Mouse (Mus musculus): Measurements from ENCODE around the gene Ccdc12.
A peak's percentile ranks its signal among the peaks of the same experiment; 100 is the strongest.

Ccdc12 gene

GRCm38 (mm10) chr9:110722060-110722459, 65.8 kb downstream of the Ccdc12 start:
- Histone ChIP-seq H3K4me1 (replicated peaks; ENCODE audit: low read depth, low read length) (peaks cover 19% of the 10 kb centered on the region), H3K27me3 (ENCODE audit: insufficient read depth, low read length) (peaks cover 34% of the 10 kb centered on the region), H3K9me3 (ENCODE audit: low read length) (no peaks in the 10 kb centered on the region), H3K36me3 (ENCODE audit: insufficient read depth, low read length) (no peaks in the 10 kb centered on the region), H3K4me3 (replicated peaks; ENCODE audit: low read length) (no peak overlapping the region)
- TF ChIP-seq NANOG (IDR thresholded peaks at IDR 0.05; ENCODE audit: borderline replicate concordance, low read length) (no peak), CTCF (conservative IDR thresholded peaks at IDR 0.05; ENCODE audit: low read length) (no peak), POU5F1 (IDR thresholded peaks at IDR 0.05; ENCODE audit: borderline replicate concordance, low read length) (no peak)

- Histone ChIP-seq H3K4me1 (replicated peaks; ENCODE audit: low read depth, low read length) (peaks cover 30% of the 10 kb centered on the region), H3K4me3 (replicated peaks; ENCODE audit: low read length) (no peak overlapping the region), H3K9me3 (ENCODE audit: low read length) (peaks cover 14% of the 10 kb centered on the region), H3K27me3 (ENCODE audit: insufficient read depth, low read length) (peaks cover 71% of the 10 kb centered on the region), H3K36me3 (ENCODE audit: insufficient read depth, low read length) (no peaks in the 10 kb centered on the region)
- TF ChIP-seq CTCF (conservative IDR thresholded peaks at IDR 0.05; ENCODE audit: low read length) (no peak), POU5F1 (IDR thresholded peaks at IDR 0.05; ENCODE audit: borderline replicate concordance, low read length) (no peak), NANOG (IDR thresholded peaks at IDR 0.05; ENCODE audit: borderline replicate concordance, low read length) (no peak)
Measured at GRCm38 (mm10) chr9:110725721-110726135, 69.4 kb downstream of the Ccdc12 start.

- Histone ChIP-seq H3K36me3 (ENCODE audit: insufficient read depth, low read length) (no peaks in the 10 kb centered on the region), H3K4me3 (replicated peaks; ENCODE audit: low read length) (peak overlapping the region; percentile 71)
Measured at GRCm38 (mm10) chr9:110726867-110727266, 70.6 kb downstream of the Ccdc12 start.

GRCm38 (mm10) chr9:110729841-110730240, 73.5 kb downstream of the Ccdc12 start:
- TF ChIP-seq POU5F1 (IDR thresholded peaks at IDR 0.05; ENCODE audit: borderline replicate concordance, low read length) (no peak), NANOG (IDR thresholded peaks at IDR 0.05; ENCODE audit: borderline replicate concordance, low read length) (no peak), CTCF (conservative IDR thresholded peaks at IDR 0.05; ENCODE audit: low read length) (peak; percentile 43)
- Histone ChIP-seq H3K27me3 (ENCODE audit: insufficient read depth, low read length) (peaks cover 98% of the 10 kb centered on the region), H3K36me3 (ENCODE audit: insufficient read depth, low read length) (no peaks in the 10 kb centered on the region)

More at GRCm38 (mm10) chr9:110726867-110727266, 70.6 kb downstream of the Ccdc12 start:
- Histone ChIP-seq H3K9me3 (ENCODE audit: low read length) (peaks cover 14% of the 10 kb centered on the region), H3K27me3 (ENCODE audit: insufficient read depth, low read length) (peaks cover 82% of the 10 kb centered on the region), H3K4me1 (replicated peaks; ENCODE audit: low read depth, low read length) (peaks cover 37% of the 10 kb centered on the region)
- TF ChIP-seq CTCF (conservative IDR thresholded peaks at IDR 0.05; ENCODE audit: low read length) (no peak), POU5F1 (IDR thresholded peaks at IDR 0.05; ENCODE audit: borderline replicate concordance, low read length) (no peak), NANOG (IDR thresholded peaks at IDR 0.05; ENCODE audit: borderline replicate concordance, low read length) (no peak)

GRCm38 (mm10) chr9:110731859-110732258, 75.6 kb downstream of the Ccdc12 start:
- peak overlapping the region; percentile 73; the same call in 1 of the 2 replicates for H3K4me3 ChIP-seq (replicated peaks; ENCODE audit: low read length)
- H3K9me3 ChIP-seq (ENCODE audit: low read length), result peaks cover 14% of the 10 kb centered on the region
- no peaks in the 10 kb centered on the region for H3K36me3 ChIP-seq (ENCODE audit: insufficient read depth, low read length)
- H3K27me3 ChIP-seq (ENCODE audit: insufficient read depth, low read length), result peaks cover 98% of the 10 kb centered on the region
- TF ChIP-seq NANOG (IDR thresholded peaks at IDR 0.05; ENCODE audit: borderline replicate concordance, low read length) (no peak), CTCF (conservative IDR thresholded peaks at IDR 0.05; ENCODE audit: low read length) (no peak), POU5F1 (IDR thresholded peaks at IDR 0.05; ENCODE audit: borderline replicate concordance, low read length) (no peak)
- peaks cover 44% of the 10 kb centered on the region for H3K4me1 ChIP-seq (replicated peaks; ENCODE audit: low read depth, low read length)

More at GRCm38 (mm10) chr9:110729841-110730240, 73.5 kb downstream of the Ccdc12 start:
- peaks cover 14% of the 10 kb centered on the region for H3K9me3 ChIP-seq (ENCODE audit: low read length)
- H3K4me1 ChIP-seq (replicated peaks; ENCODE audit: low read depth, low read length), result peaks cover 53% of the 10 kb centered on the region
- H3K4me3 ChIP-seq (replicated peaks; ENCODE audit: low read length), result no peak overlapping the region

- Histone ChIP-seq H3K27me3 (ENCODE audit: insufficient read depth, low read length) (peaks cover 95% of the 10 kb centered on the region), H3K36me3 (ENCODE audit: insufficient read depth, low read length) (no peaks in the 10 kb centered on the region), H3K9me3 (ENCODE audit: low read length) (peaks cover 13% of the 10 kb centered on the region), H3K4me1 (replicated peaks; ENCODE audit: low read depth, low read length) (peaks cover 38% of the 10 kb centered on the region), H3K4me3 (replicated peaks; ENCODE audit: low read length) (peak overlapping the region; percentile 73)
- TF ChIP-seq POU5F1 (IDR thresholded peaks at IDR 0.05; ENCODE audit: borderline replicate concordance, low read length) (no peak), CTCF (conservative IDR thresholded peaks at IDR 0.05; ENCODE audit: low read length) (no peak)
Measured at GRCm38 (mm10) chr9:110732623-110733022, 76.3 kb downstream of the Ccdc12 start.

GRCm38 (mm10) chr9:110733102-110733501, 76.8 kb downstream of the Ccdc12 start:
- Histone ChIP-seq H3K4me3 (replicated peaks; ENCODE audit: low read length) (peak overlapping the region; percentile 73), H3K36me3 (ENCODE audit: insufficient read depth, low read length) (no peaks in the 10 kb centered on the region), H3K4me1 (replicated peaks; ENCODE audit: low read depth, low read length) (peaks cover 35% of the 10 kb centered on the region), H3K9me3 (ENCODE audit: low read length) (peaks cover 8% of the 10 kb centered on the region), H3K27me3 (ENCODE audit: insufficient read depth, low read length) (peaks cover 90% of the 10 kb centered on the region)
- TF ChIP-seq NANOG (IDR thresholded peaks at IDR 0.05; ENCODE audit: borderline replicate concordance, low read length), result no peak
- TF ChIP-seq CTCF (conservative IDR thresholded peaks at IDR 0.05; ENCODE audit: low read length), result no peak
- TF ChIP-seq POU5F1 (IDR thresholded peaks at IDR 0.05; ENCODE audit: borderline replicate concordance, low read length), result no peak

- no peaks in the 10 kb centered on the region for H3K36me3 ChIP-seq (ENCODE audit: insufficient read depth, low read length)
- TF ChIP-seq NANOG (IDR thresholded peaks at IDR 0.05; ENCODE audit: borderline replicate concordance, low read length), result no peak
Measured at GRCm38 (mm10) chr9:110734154-110734553, 77.9 kb downstream of the Ccdc12 start.

GRCm38 (mm10) chr9:110736362-110736761, 80.1 kb downstream of the Ccdc12 start:
- Histone ChIP-seq H3K4me3 (replicated peaks; ENCODE audit: low read length) (no peak overlapping the region), H3K36me3 (ENCODE audit: insufficient read depth, low read length) (no peaks in the 10 kb centered on the region), H3K27me3 (ENCODE audit: insufficient read depth, low read length) (peaks cover 87% of the 10 kb centered on the region), H3K4me1 (replicated peaks; ENCODE audit: low read depth, low read length) (peaks cover 32% of the 10 kb centered on the region), H3K9me3 (ENCODE audit: low read length) (no peaks in the 10 kb centered on the region)
- no peak for TF ChIP-seq POU5F1 (IDR thresholded peaks at IDR 0.05; ENCODE audit: borderline replicate concordance, low read length)
- no peak for TF ChIP-seq CTCF (conservative IDR thresholded peaks at IDR 0.05; ENCODE audit: low read length)
- TF ChIP-seq NANOG (IDR thresholded peaks at IDR 0.05; ENCODE audit: borderline replicate concordance, low read length), result no peak

More at GRCm38 (mm10) chr9:110734154-110734553, 77.9 kb downstream of the Ccdc12 start:
- Histone ChIP-seq H3K4me1 (replicated peaks; ENCODE audit: low read depth, low read length) (peaks cover 33% of the 10 kb centered on the region), H3K4me3 (replicated peaks; ENCODE audit: low read length) (no peak overlapping the region), H3K27me3 (ENCODE audit: insufficient read depth, low read length) (peaks cover 87% of the 10 kb centered on the region), H3K9me3 (ENCODE audit: low read length) (no peaks in the 10 kb centered on the region)
